Mouse (Mus musculus): ENCODE measurements around the gene Spata25.
A peak's percentile ranks its signal among the peaks of the same experiment; 100 is the strongest.

The Spata25 gene

DNA sequence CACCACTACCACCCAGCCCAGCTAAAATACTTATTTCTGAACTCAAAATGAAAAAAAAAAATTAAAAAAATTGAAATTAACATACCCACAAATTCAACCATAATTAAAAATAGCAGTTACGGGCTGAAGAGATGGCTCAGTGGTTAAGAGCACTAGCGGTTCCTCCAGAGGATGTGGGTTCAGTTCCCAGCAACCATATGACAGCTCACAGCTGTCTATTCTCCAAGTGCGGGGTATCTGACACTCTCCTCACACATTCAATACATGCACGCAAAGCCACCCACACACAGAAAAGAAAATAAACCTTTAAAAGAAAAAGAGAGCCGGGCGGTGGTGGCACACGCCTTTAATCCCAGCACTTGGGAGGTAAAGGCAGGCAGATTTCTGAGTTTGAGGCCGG is 21.7 kb upstream of the Spata25 start:
- no peak for DNase-seq

DNA sequence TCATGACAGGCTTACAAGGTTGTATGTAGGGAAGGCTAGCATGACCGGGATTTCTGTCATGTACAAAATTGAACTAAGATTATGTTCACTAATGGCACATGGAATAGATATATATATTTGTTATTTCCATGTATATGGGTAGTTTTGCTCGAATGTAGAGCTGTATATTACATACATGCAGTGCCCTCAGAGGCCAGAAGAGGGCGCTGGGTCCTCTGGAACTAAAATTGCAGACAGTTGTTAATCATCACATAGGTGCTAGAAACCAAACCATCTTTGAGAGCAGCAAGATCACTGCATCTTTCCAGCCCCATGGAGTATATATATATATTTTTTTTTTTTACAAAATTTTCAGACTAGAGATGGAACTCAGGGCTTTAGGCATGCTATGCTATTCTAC is 17.4 kb upstream of the Spata25 start:
- DNase-seq, result peak in 1 of 2 experiments; percentile 36

GRCm38 (mm10) chr2:164835164-164835563 is 6.8 kb upstream of the Spata25 start:
- DNase-seq, result no peak

GRCm38 (mm10) chr2:164834531-164834930 is 6.2 kb upstream of the Spata25 start:
- DNase-seq, result peak in 1 of 2 experiments; percentile 48

GRCm38 (mm10) chr2:164833314-164833959 is 5.1 kb upstream of the Spata25 start, which contains the start of gene Neurl2:
TSS of gene Neurl2 (minus strand) at chr2:164833456.
- peak; percentile 97 to 98 for DNase-seq

DNA sequence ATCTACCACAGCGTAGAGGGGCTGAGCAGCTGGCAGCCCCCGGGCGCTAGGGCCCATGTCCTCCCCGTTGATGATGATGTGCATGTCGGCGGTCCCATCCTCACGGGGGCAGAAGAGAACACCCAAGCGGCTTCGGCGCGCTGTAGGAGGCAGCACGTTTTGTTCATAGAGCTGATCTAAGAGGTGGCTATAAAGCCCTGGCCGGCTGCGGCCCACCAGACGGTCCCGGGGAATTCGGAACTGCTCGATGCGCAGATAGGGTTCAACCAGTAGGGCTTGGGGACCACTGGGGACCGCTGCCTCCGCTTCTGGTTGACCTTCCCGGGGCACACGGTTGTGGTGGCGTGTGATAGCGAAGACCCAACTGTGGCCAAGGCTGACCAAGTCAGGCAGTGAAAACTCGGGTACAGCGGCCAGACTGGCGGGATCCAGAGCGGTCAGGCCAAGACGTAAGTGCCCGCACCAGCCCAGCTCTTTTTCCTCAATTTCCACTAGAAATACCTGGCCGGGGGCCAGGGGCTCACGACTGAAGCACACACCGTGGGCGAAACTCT is 4.5 kb upstream of the Spata25 start, which contains the start of gene Ctsa:
TSS of gene Ctsa (plus strand) at position 126 of the 554 bp plus-strand sequence.
- peak; percentile 80 to 87 for DNase-seq

- DNase-seq, result no peak
These were observed 3.9 kb upstream of the Spata25 start for GRCm38 (mm10) chr2:164832032-164832747.

GRCm38 (mm10) chr2:164831029-164831428 is 2.7 kb upstream of the Spata25 start:
- DNase-seq, result peak; percentile 18 to 57

DNA sequence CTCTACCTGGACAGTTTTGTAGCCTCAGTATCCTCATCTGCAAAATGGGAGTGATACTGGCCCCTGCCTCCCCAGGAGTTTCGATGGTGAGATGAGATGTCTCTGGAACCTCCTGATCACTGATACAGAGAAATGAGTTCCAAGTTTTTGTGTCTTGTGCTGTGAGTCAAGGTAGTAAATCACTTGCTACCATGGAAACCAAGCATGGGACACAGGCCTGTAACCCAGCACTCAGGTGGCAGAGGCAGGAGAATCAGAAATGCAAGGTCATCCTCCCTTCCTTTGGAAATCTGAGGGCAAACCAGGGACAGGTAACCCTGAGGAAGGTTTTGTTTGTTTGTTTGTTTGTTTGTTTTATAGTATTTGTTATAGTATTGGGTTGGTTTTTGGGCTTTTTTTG is 753 bp upstream of the Spata25 start:
- no peak for DNase-seq

DNA sequence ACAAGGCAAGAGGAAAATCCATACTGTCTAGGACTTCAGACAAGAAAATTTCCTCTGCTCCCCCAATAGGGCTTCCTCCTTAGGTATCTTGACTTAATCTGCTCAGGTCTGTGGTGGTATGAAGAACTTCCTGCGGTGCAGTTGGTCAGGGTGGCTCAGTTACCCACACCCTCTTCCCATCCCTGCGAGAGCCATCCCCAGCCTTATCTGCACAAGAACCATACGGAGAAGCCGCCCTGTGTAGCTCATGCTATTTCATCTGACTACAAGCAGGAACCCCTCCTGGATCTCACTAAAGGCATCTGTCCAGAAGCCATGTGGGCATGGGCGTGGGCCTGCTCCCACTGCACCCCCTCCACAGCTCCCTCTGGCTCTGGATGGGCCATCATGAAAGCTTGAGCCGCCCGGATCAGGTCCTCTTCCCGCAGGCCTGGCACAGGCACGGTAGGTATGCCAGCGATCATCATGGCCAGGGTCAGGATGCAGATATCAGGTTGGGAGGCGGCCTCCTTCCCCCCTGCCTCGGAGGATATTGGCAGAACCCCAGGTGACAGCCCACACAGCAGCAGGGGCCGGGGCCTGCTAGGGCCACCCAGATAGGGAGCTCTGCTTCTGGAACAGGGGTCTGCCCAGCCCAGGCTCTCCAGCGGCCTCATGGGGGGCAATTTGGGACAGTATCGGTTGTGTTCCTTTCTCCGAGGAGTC is 1.0 kb downstream of the Spata25 start:
- DNase-seq, result no peak

DNA sequence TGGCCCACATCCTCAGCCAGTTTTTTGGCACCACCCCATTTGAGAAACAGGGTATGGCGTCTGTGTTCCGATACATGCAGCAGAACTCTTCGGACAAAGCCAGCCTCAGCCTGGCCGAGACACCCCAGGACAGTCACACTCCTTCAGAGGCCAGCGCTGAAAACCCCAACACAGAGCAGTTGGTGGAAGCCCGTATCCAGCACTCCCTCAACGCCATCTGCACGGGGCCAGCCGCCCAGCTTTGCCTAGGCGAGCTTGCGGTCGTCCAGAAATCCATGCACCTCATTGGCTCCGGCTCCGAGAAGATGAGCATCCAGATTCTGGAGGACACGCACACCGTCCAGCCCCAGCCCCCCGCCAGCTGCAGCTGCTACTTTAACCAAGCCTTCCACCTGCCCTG is 2.8 kb downstream of the Spata25 start:
- no peak for DNase-seq

DNA sequence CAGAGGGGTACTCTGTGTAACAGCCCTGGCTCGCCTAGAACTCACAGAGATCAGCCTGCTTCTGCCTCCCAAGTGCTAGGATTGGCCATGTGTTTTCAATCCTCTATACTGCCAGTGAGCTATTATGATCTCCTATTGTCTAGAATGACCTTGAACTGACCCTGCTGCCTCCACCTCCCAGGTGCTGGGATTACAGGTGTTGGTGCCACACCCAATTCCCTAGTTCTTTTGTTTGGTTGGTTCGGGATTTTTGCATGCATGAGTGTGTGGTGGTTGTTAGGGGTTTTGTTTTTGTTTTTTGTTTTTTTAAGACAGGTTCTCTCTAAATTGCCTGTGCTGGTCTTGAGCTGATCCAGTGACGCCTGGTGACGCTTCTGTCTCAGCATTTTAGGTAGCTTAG is 4.4 kb downstream of the Spata25 start:
- no peak for DNase-seq

GRCm38 (mm10) chr2:164823181-164823585 is 5.2 kb downstream of the Spata25 start:
- DNase-seq, result no peak

DNA sequence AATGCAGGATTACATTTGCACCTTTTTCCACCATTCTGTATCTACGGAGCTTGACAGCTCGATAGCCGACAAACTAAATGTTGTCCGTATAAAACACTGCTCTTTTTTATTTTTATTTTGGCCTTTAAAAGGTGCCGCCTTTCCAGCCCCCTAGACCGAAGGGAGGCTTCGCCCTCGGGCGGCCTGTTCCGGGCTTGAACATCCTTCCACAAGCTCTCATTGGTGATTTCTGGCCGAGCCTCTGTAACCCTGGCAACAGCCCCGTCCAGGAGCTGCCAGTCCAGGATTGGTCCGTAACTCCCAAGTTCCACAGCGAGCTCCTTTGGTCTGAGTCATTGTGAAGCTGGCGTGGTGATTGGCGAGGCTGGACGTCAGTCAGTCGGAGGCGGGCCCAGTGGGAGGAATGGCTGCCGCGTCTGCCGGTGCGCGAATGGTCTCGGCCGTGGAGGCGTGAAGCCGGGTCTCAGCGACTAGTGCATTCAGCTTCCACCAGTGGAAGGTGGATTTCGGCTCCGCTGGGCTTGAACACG is 5.6 kb downstream of the Spata25 start, which contains the start of gene Zswim1:
TSS of gene Zswim1 (plus strand) at position 51 of the 530 bp plus-strand sequence.
- DNase-seq, result peak; percentile 99 to 100

GRCm38 (mm10) chr2:164821060-164821459 is 7.3 kb downstream of the Spata25 start:
- no peak for DNase-seq

DNA sequence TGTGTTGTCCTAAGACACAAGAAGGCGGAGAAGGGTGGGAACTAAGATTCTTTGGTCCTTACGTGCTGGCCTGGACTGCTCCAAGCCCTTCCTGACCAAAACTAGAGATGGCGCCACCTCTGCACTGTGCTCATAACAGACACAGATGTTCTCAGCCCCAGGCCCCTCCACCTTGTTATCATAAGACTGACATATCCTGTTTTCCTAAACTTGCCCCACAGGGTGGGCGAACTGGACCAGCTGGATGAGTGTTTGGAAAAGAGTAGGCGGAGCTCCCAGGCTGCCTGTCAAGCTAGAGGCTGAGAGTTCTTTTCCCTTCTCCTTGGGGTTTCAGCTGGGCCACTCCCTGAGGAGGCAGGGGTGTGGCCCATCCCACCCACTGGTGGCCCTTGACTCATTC is 10.6 kb downstream of the Spata25 start:
- no peak for DNase-seq

GRCm38 (mm10) chr2:164817206-164817605 is 11.1 kb downstream of the Spata25 start:
- no peak for DNase-seq

- DNase-seq, result no peak
These were observed 12.5 kb downstream of the Spata25 start for GRCm38 (mm10) chr2:164815821-164816220.

GRCm38 (mm10) chr2:164815348-164815747 is 13.0 kb downstream of the Spata25 start:
- DNase-seq, result no peak

DNA sequence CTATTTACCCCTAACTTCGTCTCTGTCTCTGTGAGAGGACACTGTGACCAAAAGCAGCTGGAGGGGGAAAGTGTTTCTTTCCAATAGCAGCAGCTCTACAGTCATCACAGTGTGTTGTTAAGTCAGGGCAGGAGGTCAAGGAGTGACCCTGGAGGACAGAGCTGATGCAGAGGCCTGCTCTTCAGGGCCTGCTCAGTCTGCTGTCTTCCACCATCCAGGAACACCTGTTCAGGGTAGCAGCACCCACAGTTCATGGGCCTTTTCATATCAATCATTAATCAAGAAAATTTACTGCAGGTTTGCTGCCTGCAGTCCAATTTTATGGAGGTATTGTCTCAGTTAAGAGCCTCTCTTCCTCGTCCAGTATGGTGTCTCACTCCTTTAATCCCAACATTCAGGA is 14.8 kb downstream of the Spata25 start:
- DNase-seq, result no peak

DNA sequence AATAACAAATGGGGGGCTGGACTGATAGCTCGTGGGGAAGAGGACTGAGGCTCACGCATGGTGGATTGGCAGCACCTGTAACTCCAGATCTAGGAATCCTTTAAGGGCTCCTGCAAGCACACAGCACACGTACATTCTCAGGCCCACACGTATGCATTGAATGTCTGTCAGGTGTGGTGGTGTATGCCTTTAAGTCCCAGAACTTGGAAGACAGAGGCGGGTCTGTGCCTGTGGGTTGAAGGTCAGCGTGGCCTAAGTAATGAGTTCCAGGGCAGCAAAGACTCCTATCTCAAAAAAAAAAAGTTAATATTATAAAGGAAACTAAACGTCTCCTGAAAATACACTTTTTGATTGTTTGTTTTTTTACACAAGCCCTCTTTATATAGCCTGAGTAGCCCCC is 21.7 kb downstream of the Spata25 start:
- DNase-seq, result peak in 1 of 2 experiments; percentile 68

- DNase-seq, result no peak
These were observed 23.0 kb downstream of the Spata25 start for GRCm38 (mm10) chr2:164805332-164805718.
